Mouse (Mus musculus): ENCODE measurements around the gene Pmm1. TPM values are rescaled to one million over a fixed set of nuclear protein-coding genes. Genes with fewer than 3 reads are reported as not detected.

Pmm1 gene
- polyA plus RNA-seq, 1 experiment from 2014 or later: 107 TPM

DNA sequence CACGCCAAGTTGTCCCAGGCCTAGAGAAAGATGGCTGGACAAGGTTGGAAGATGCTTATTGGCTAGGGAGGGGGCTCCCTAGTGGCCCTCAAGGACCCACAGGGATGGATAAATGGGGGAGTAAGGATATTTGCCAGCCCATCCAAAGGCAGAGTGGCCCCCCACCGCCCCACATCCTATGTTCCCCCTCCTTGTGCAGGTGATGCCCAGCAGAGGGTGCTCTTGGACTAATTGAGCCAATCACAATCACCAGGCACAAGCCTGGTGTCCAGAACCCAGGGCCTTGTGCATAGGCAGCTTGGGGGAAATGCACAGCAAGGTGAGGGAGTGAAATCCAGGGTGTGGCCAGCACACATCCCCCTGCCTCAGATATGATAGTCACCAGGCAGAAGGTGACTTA lies 22.5 kb downstream of the Pmm1 start:
- Histone ChIP-seq H3K9me3 (replicated peaks; ENCODE audit: control insufficient read depth, low read length, poor library complexity, severe bottlenecking) (no peaks in the 10 kb centered on the region), H3K27ac (ENCODE audit: low read length) (peak overlapping the region; percentile 88), H3K4me3 (ENCODE audit: low read depth, low read length) (peak overlapping the region; percentile 76), H3K27me3 (ENCODE audit: control insufficient read depth, insufficient read depth, low read depth, low read length) (no peaks in the 10 kb centered on the region), H3K9ac (ENCODE audit: low read depth, low read length) (peak overlapping the region; percentile 76), H3K36me3 (ENCODE audit: control insufficient read depth, insufficient read depth, low read length) (peaks cover 3% of the 10 kb centered on the region), H3K4me1 (ENCODE audit: control insufficient read depth, insufficient read depth, low read length) (peaks cover 31% of the 10 kb centered on the region), H3K4me2 (ENCODE audit: low read length) (peak overlapping the region; percentile 61)
- ATAC-seq: 0 out of 2 replicates have a peak, but pooled peaks have one; percentile 22
- WGBS: 20% methylated on average over 2 of the region's 2 CpGs

DNA sequence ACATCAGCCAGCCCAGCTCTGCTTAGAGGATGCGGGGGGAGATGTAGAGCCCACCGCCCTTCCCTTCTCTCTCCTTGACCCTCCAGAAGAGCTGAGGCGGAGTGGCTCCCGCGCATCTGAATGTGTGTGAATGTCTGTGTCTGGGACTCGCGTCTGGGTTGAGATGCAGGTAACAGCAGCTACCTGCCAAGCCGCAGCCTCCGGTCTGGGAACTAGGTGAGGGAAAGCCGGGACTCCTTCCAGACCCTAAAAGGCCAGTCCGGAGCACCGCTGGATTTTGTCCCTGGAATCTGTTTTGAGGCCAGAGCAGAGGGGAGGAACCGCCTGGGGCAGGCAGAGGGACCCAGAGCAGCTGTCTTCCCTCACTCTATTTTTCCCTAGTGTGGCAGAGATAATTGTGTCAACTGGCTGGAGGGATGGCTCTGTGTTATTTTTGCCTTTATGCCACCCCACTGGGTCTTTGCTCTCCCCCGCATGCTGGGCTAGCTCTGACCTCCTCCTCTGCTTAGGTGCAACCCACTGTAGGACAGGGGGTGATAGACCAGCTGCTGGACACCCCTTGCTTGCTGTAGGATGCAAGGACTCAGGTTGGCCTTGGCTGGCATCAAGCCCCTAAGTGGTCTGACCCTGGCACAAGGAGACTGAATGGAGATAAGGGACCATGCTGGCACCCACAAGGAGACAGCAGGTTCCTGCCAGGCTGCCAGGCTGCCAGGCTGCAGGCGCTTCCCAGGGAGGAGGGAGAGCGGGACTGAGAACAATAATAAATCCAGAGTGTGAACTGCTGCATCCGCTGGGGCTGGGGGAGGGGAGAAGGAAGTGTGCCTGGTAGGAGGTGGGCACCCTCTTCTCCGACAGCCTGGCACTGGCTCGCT lies 23.4 kb downstream of the Pmm1 start:
- H3K4me2 ChIP-seq (ENCODE audit: low read length): peak overlapping the region; percentile 61
- peak overlapping the region; percentile 76 for H3K9ac ChIP-seq (ENCODE audit: low read depth, low read length)
- peak; percentile 47 for ATAC-seq
- peak overlapping the region; percentile 76 for H3K4me3 ChIP-seq (ENCODE audit: low read depth, low read length)
- H3K27me3 ChIP-seq (ENCODE audit: control insufficient read depth, insufficient read depth, low read depth, low read length): no peaks in the 10 kb centered on the region
- peaks cover 28% of the 10 kb centered on the region for H3K4me1 ChIP-seq (ENCODE audit: control insufficient read depth, insufficient read depth, low read length)
- H3K36me3 ChIP-seq (ENCODE audit: control insufficient read depth, insufficient read depth, low read length): peaks cover 3% of the 10 kb centered on the region
- 4% methylated on average over 19 of the region's 19 CpGs for WGBS
- H3K9me3 ChIP-seq (replicated peaks; ENCODE audit: control insufficient read depth, low read length, poor library complexity, severe bottlenecking): no peaks in the 10 kb centered on the region
- peak overlapping the region; percentile 88 for H3K27ac ChIP-seq (ENCODE audit: low read length)

DNA sequence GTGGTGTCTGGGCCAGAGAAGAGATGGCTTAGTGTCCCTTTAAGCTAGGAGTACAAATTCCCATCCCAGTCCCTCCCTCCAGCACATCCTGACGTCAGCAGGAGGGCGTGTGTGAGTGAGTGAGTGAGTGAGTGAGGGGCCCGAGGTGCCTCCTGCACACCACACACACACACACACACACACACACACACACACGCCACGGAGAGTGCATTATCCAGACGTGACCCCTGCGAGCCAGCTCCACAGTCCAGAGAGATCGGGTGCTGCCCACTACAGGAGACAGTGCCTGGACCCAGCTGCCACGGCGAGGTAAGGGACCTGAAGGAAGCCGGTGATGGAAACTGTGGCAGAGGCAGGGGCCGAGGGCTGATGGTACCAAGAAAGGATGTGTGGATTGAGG lies 24.1 kb downstream of the Pmm1 start, which contains the start of gene Csdc2:
Gene Csdc2, plus strand, starts transcription at position 81 of the 400 bp plus-strand sequence.
- no peaks in the 10 kb centered on the region for H3K27me3 ChIP-seq (ENCODE audit: control insufficient read depth, insufficient read depth, low read depth, low read length)
- peaks cover 28% of the 10 kb centered on the region for H3K4me1 ChIP-seq (ENCODE audit: control insufficient read depth, insufficient read depth, low read length)
- peak within 1 kb of the TSS; percentile 76 for H3K9ac ChIP-seq (ENCODE audit: low read depth, low read length)
- peak within 1 kb of the TSS; percentile 88 for H3K27ac ChIP-seq (ENCODE audit: low read length)
- H3K36me3 ChIP-seq (ENCODE audit: control insufficient read depth, insufficient read depth, low read length): peaks cover 3% of the 10 kb centered on the region
- peak within 1 kb of the TSS; percentile 76 for H3K4me3 ChIP-seq (ENCODE audit: low read depth, low read length)
- 0% methylated on average over 12 of the region's 12 CpGs for WGBS
- no peaks in the 10 kb centered on the region for H3K9me3 ChIP-seq (replicated peaks; ENCODE audit: control insufficient read depth, low read length, poor library complexity, severe bottlenecking)
- H3K4me2 ChIP-seq (ENCODE audit: low read length): peak within 1 kb of the TSS; percentile 61
- peak; percentile 85 for ATAC-seq

DNA sequence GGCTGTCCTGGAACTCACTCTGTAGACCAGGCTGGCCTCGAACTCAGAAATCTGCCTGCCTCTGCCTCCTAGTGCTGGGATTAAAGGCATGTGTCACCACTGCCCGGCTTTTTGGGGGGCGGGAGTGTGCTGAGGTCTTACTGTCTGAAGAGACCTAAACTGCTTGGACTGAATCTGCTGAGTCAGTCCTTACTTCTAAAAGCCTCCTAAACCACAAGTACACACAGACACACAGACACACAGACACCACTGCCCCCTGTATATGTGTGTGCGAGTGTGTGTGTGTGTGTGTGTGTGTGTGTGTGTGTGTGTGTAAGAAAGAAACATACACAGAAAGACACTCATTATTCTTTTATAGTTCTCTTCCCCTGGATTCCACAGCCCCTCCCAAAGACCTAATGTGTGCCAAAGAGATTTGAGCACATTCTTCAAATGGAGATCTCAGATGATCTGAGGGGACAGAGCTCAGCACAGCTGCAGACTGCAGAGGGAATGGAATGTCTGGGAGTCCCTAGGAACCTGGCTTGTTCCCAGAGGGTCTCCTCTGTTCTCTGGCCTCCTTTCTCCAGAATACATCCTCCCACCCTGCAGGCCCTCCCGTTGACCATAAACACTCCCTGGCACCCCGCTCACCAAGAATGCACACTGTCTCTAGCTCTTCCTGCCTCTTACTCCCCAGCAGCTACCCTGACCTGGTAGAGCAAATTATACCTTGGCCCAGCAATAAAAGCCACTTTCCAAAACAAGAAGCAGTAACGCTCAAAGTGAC lies 24.7 kb downstream of the Pmm1 start:
- H3K4me1 ChIP-seq (ENCODE audit: control insufficient read depth, insufficient read depth, low read length): peaks cover 28% of the 10 kb centered on the region
- H3K4me3 ChIP-seq (ENCODE audit: low read depth, low read length): peak overlapping the region; percentile 76
- peaks cover 2% of the 10 kb centered on the region for H3K36me3 ChIP-seq (ENCODE audit: control insufficient read depth, insufficient read depth, low read length)
- peak overlapping the region; percentile 88 for H3K27ac ChIP-seq (ENCODE audit: low read length)
- no peaks in the 10 kb centered on the region for H3K27me3 ChIP-seq (ENCODE audit: control insufficient read depth, insufficient read depth, low read depth, low read length)
- H3K4me2 ChIP-seq (ENCODE audit: low read length): peak overlapping the region; percentile 61
- H3K9ac ChIP-seq (ENCODE audit: low read depth, low read length): peak overlapping the region; percentile 76
- ATAC-seq: peak; percentile 25; the same call in 1 of the 2 replicates
- no peaks in the 10 kb centered on the region for H3K9me3 ChIP-seq (replicated peaks; ENCODE audit: control insufficient read depth, low read length, poor library complexity, severe bottlenecking)
- WGBS: 58% methylated on average over 7 of the region's 7 CpGs

DNA sequence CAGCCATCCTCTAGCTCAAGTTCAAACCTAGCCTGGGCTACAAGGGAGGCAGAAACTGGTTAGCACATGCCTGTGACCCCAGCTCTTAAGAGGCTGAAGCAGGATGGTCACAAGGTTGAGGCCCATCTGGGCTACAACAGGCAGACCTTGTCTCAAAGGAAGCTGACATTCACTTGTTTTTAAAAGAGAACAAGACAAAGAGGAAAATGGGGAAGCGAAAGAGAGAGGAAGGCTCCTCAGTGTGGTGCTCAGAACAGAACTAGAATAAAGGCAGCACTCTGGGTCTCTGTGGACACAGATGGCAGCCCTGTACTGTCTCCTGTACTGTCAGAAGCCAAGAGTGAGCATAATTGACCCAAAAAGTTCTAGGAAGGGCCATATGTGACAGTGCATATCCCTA lies 26.7 kb downstream of the Pmm1 start:
- Histone ChIP-seq H3K4me2 (ENCODE audit: low read length) (no peak overlapping the region), H3K4me1 (ENCODE audit: control insufficient read depth, insufficient read depth, low read length) (peaks cover 20% of the 10 kb centered on the region), H3K27me3 (ENCODE audit: control insufficient read depth, insufficient read depth, low read depth, low read length) (no peaks in the 10 kb centered on the region), H3K9ac (ENCODE audit: low read depth, low read length) (no peak overlapping the region), H3K27ac (ENCODE audit: low read length) (no peak overlapping the region), H3K9me3 (replicated peaks; ENCODE audit: control insufficient read depth, low read length, poor library complexity, severe bottlenecking) (no peaks in the 10 kb centered on the region), H3K36me3 (ENCODE audit: control insufficient read depth, insufficient read depth, low read length) (no peaks in the 10 kb centered on the region), H3K4me3 (ENCODE audit: low read depth, low read length) (no peak overlapping the region)
- 81% methylated on average over 1 of the region's 1 CpGs for WGBS
- no peak for ATAC-seq

DNA sequence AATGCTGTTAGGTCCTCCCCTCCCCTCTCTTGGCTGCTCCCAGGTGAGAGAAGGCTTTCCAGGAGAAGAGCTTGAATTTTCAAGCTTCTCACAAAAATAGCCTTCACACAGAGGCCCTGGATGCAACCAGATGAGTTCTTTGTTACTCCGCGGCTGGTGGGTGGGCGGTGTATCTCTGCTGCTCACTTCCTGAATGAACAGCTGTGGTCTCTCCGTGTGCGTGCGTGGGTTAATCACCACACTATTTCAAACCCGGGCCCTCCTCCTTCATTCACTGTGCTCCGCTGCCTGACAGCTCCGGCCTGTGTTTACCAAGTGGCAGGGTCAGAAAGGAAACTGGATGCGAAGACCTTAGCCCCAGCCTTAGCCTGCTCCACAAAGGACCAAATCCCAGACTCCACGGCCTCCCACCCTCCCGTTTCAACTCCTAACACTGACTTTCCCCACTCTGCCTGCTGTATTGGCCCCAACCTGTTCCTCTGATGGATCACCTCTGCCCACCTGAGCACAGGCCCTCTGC lies 27.7 kb downstream of the Pmm1 start:
- no peak for ATAC-seq
- Histone ChIP-seq H3K27me3 (ENCODE audit: control insufficient read depth, insufficient read depth, low read depth, low read length) (no peaks in the 10 kb centered on the region), H3K9me3 (replicated peaks; ENCODE audit: control insufficient read depth, low read length, poor library complexity, severe bottlenecking) (no peaks in the 10 kb centered on the region), H3K4me3 (ENCODE audit: low read depth, low read length) (no peak overlapping the region), H3K27ac (ENCODE audit: low read length) (no peak overlapping the region), H3K4me1 (ENCODE audit: control insufficient read depth, insufficient read depth, low read length) (peaks cover 10% of the 10 kb centered on the region), H3K9ac (ENCODE audit: low read depth, low read length) (no peak overlapping the region), H3K36me3 (ENCODE audit: control insufficient read depth, insufficient read depth, low read length) (no peaks in the 10 kb centered on the region), H3K4me2 (ENCODE audit: low read length) (no peak overlapping the region)
- 43% methylated on average over 12 of the region's 12 CpGs for WGBS

DNA sequence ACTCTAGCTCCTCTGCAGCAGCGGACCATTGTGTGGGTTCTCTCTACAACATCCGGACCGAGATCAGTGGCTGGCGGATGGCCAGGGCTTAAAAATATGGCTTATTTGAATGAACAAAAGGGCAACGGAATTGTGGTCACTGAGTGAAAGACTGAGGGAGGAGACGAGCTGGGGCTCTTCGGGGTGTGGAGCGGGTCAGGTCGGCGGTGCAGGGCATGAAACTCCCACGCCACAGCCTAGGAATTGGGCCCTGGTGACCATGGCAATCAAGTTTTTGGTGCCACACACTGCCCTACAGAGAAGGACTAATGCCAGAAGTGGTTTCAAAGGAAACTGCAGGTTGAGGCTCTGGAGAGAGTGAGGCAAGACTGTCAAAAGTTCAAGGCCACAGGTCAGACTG lies 32.5 kb downstream of the Pmm1 start:
- no peak overlapping the region for H3K4me2 ChIP-seq (ENCODE audit: low read length)
- H3K9ac ChIP-seq (ENCODE audit: low read depth, low read length): no peak overlapping the region
- H3K36me3 ChIP-seq (ENCODE audit: control insufficient read depth, insufficient read depth, low read length): no peaks in the 10 kb centered on the region
- peaks cover 25% of the 10 kb centered on the region for H3K4me1 ChIP-seq (ENCODE audit: control insufficient read depth, insufficient read depth, low read length)
- H3K27ac ChIP-seq (ENCODE audit: low read length): 0 out of 2 replicates have a peak overlapping the region, but pooled peaks have one; percentile 43
- 43% methylated on average over 11 of the region's 11 CpGs for WGBS
- H3K4me3 ChIP-seq (ENCODE audit: low read depth, low read length): no peak overlapping the region
- no peaks in the 10 kb centered on the region for H3K27me3 ChIP-seq (ENCODE audit: control insufficient read depth, insufficient read depth, low read depth, low read length)
- H3K9me3 ChIP-seq (replicated peaks; ENCODE audit: control insufficient read depth, low read length, poor library complexity, severe bottlenecking): no peaks in the 10 kb centered on the region
- ATAC-seq: no peak

DNA sequence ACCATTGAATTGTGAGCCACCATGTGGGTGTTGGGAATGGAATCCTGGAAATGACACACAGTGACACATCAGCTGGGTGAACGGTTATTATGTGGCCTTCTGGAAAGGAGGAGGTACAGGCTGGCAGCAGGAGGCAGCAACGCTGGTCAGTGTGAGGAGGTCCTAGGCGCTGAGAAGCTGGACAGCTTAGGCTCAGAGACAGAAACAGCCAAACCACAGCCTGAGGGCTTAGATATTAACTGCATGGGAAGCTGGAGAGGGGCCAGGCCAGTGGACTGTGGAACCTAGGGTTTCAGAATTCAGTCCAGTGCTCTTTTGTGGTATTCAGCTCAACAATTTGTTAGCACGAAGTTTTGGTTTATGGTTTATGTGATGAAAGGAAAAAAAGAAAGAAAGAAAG lies 33.0 kb downstream of the Pmm1 start:
- H3K9me3 ChIP-seq (replicated peaks; ENCODE audit: control insufficient read depth, low read length, poor library complexity, severe bottlenecking): no peaks in the 10 kb centered on the region
- WGBS: 45% methylated on average over 4 of the region's 4 CpGs
- no peak for ATAC-seq
- H3K4me3 ChIP-seq (ENCODE audit: low read depth, low read length): no peak overlapping the region
- no peak overlapping the region for H3K9ac ChIP-seq (ENCODE audit: low read depth, low read length)
- no peaks in the 10 kb centered on the region for H3K36me3 ChIP-seq (ENCODE audit: control insufficient read depth, insufficient read depth, low read length)
- H3K4me1 ChIP-seq (ENCODE audit: control insufficient read depth, insufficient read depth, low read length): peaks cover 25% of the 10 kb centered on the region
- H3K27ac ChIP-seq (ENCODE audit: low read length): peak overlapping the region; percentile 53
- no peaks in the 10 kb centered on the region for H3K27me3 ChIP-seq (ENCODE audit: control insufficient read depth, insufficient read depth, low read depth, low read length)
- H3K4me2 ChIP-seq (ENCODE audit: low read length): no peak overlapping the region
